Mouse (Mus musculus) CH12.LX (cell line): Measurements from ENCODE around the gene Sfxn2. TPM values are rescaled to one million over a fixed set of nuclear protein-coding genes. Genes with fewer than 3 reads are reported as not detected.

Experiments
- DNase-seq: peaks from one replicate; pipeline ENCODE4 v3.0.0-alpha.2; 2013; ENCODE audit errors: extremely low read depth
- H3K27ac ChIP-seq: 2 replicates; pipeline ENCODE4 v1.5.1; 2012; ENCODE audit warnings: low read depth, mild to moderate bottlenecking, control low read depth, moderate library complexity; ENCODE audit not compliant: insufficient read depth
- H3K27me3 ChIP-seq: replicated peaks from 2 replicates; pipeline ENCODE3; 2012; ENCODE audit warnings: inconsistent platforms
- H3K36me3 ChIP-seq, 2 experiments: replicated peaks in 1 of 2; 2 replicates each; pipeline versions ENCODE3 to v1.6.1; 2012; ENCODE audit warnings: inconsistent platforms in 1 of 2, low read length in 1 of 2, mild to moderate bottlenecking in 1 of 2, mixed read lengths in 1 of 2, moderate library complexity in 1 of 2; ENCODE audit not compliant: control insufficient read depth in 1 of 2, insufficient read depth in 1 of 2
- H3K4me1 ChIP-seq, 2 experiments: 2 replicates each; pipeline ENCODE4 v1.6.1; 2012; ENCODE audit warnings: inconsistent platforms in 1 of 2, moderate library complexity in 1 of 2; ENCODE audit not compliant: insufficient read depth in 2 of 2, control insufficient read depth in 1 of 2
- H3K4me2 ChIP-seq: 2 replicates; pipeline ENCODE4 v1.6.1; 2012; ENCODE audit warnings: low read depth, mild to moderate bottlenecking, control low read depth; ENCODE audit not compliant: poor library complexity, insufficient read depth, severe bottlenecking
- H3K4me3 ChIP-seq, 3 experiments: fragments of 150-350 bp in 1 of 3; sonication (generic) in 1 of 3; replicated peaks in 1 of 3; 2 replicates each; pipeline versions ENCODE3 to v1.5.1; 2011 to 2012; ENCODE audit warnings: low read depth in 2 of 3, low read length in 2 of 3, mild to moderate bottlenecking in 2 of 3, moderate library complexity in 2 of 3, control low read depth in 1 of 3, improper control_type of control experiment in 1 of 3, inconsistent platforms in 1 of 3, mixed read lengths in 1 of 3; ENCODE audit not compliant: poor library complexity in 1 of 3
- H3K79me2 ChIP-seq: replicated peaks from 2 replicates; pipeline ENCODE4 v1.6.1; 2012; ENCODE audit warnings: mild to moderate bottlenecking, moderate library complexity; ENCODE audit not compliant: control insufficient read depth, poor library complexity, insufficient read depth, severe bottlenecking; ENCODE audit errors: extremely low read depth
- H3K9ac ChIP-seq: 2 replicates; pipeline ENCODE4 v1.6.1; 2012; ENCODE audit warnings: low read depth, mild to moderate bottlenecking, control low read depth, moderate library complexity; ENCODE audit not compliant: insufficient read depth
- H3K9me3 ChIP-seq: replicated peaks from 2 replicates; pipeline ENCODE3; 2012; ENCODE audit warnings: low read length, inconsistent platforms, mixed read lengths
- CHD1 ChIP-seq: IDR thresholded peaks from 2 replicates; pipeline ENCODE4 v1.6.1; 2012; ENCODE audit warnings: low read depth, low read length, improper control_type of control experiment, inconsistent platforms
- CTCF ChIP-seq, 2 experiments: IDR thresholded peaks in 1 of 2; conservative IDR thresholded peaks in 1 of 2; 2 replicates each; pipeline ENCODE4 v1.5.1; 2011 to 2012; ENCODE audit warnings: low read depth in 2 of 2, low read length in 2 of 2, improper control_type of control experiment in 1 of 2, inconsistent platforms in 1 of 2, mild to moderate bottlenecking in 1 of 2, moderate library complexity in 1 of 2
- ELF1 ChIP-seq: IDR thresholded peaks from 2 replicates; pipeline ENCODE4 v1.6.1; 2014; ENCODE audit warnings: low read depth, mild to moderate bottlenecking, inconsistent platforms, low read length, improper control_type of control experiment
- IRF4 ChIP-seq: IDR thresholded peaks from 2 replicates; pipeline ENCODE4 v1.6.1; 2014; ENCODE audit warnings: low read depth, mild to moderate bottlenecking, inconsistent platforms, low read length, improper control_type of control experiment
- JUN ChIP-seq: IDR thresholded peaks from 2 replicates; pipeline ENCODE4 v1.6.1; 2011; ENCODE audit warnings: low read depth, mild to moderate bottlenecking, low read length, improper control_type of control experiment, moderate library complexity; ENCODE audit not compliant: insufficient read depth
- JUND ChIP-seq: conservative IDR thresholded peaks from 2 replicates; pipeline ENCODE4 v1.6.1; 2011; ENCODE audit warnings: low read depth, low read length, improper control_type of control experiment
- MAX ChIP-seq: IDR thresholded peaks from 2 replicates; pipeline ENCODE4 v1.6.1; 2011; ENCODE audit warnings: low read length, improper control_type of control experiment
- MAZ ChIP-seq: IDR thresholded peaks from 2 replicates; pipeline ENCODE4 v1.6.1; 2012; ENCODE audit warnings: low read depth, mild to moderate bottlenecking, inconsistent platforms, low read length, improper control_type of control experiment, moderate library complexity
- MEF2A ChIP-seq: IDR thresholded peaks from 2 replicates; pipeline ENCODE4 v1.6.1; 2014; ENCODE audit warnings: low read depth, mild to moderate bottlenecking, inconsistent platforms, low read length, improper control_type of control experiment, borderline replicate concordance
- MXI1 ChIP-seq: IDR thresholded peaks from 2 replicates; pipeline ENCODE4 v1.6.1; 2011; ENCODE audit warnings: mild to moderate bottlenecking, low read depth, low read length, improper control_type of control experiment
- RAD21 ChIP-seq: IDR thresholded peaks from 2 replicates; pipeline ENCODE4 v1.6.1; 2011; ENCODE audit warnings: low read depth, mild to moderate bottlenecking, low read length, improper control_type of control experiment, moderate library complexity
- TCF12 ChIP-seq: IDR thresholded peaks from 2 replicates; pipeline ENCODE4 v1.6.1; 2014; ENCODE audit warnings: low read depth, mild to moderate bottlenecking, inconsistent platforms, low read length, improper control_type of control experiment
- UBTF ChIP-seq: IDR thresholded peaks from 2 replicates; pipeline ENCODE4 v1.6.1; 2012; ENCODE audit warnings: low read depth, mild to moderate bottlenecking, inconsistent platforms, low read length, improper control_type of control experiment, moderate library complexity
- USF2 ChIP-seq: conservative IDR thresholded peaks from 2 replicates; pipeline ENCODE4 v1.6.1; 2011; ENCODE audit warnings: low read depth, low read length, improper control_type of control experiment
- ZC3H11A ChIP-seq: IDR thresholded peaks from 2 replicates; pipeline ENCODE4 v1.6.1; 2012; ENCODE audit warnings: low read depth, mild to moderate bottlenecking, inconsistent platforms, low read length, improper control_type of control experiment
- ZMIZ1 ChIP-seq: IDR thresholded peaks from 2 replicates; pipeline ENCODE4 v1.6.1; 2012; ENCODE audit warnings: low read depth, mild to moderate bottlenecking, inconsistent platforms, low read length, improper control_type of control experiment
- ZNF384 ChIP-seq: IDR thresholded peaks from 2 replicates; pipeline ENCODE4 v1.6.1; 2012; ENCODE audit warnings: low read depth, low read length, improper control_type of control experiment, inconsistent platforms
- dilution Hi-C: fragments of 300-500 bp; cut with MboI; formaldehyde crosslinking; loops from 2 replicates; pipeline ENCODE4 v1.14.3; 2020; ENCODE audit warnings: low sequenced_read_pairs; ENCODE audit not compliant: extremely low pct_unique_long_range_greater_than_20kb, extremely low pct_ligation_motif_present
- in situ Hi-C: fragments of 300-500 bp; cut with MboI; formaldehyde crosslinking; loops from 3 replicates; pipeline ENCODE4 v1.14.3; 2019; ENCODE audit warnings: low sequenced_read_pairs, low pct_ligation_motif_present, low pct_unique_long_range_greater_than_20kb, mixed read lengths
- polyA plus RNA-seq: library from polyadenylated mRNA; unstranded; fragments of >175 nt; gene quantifications from 2 replicates; pipeline ENCODE4 v1.2.1, GENCODE M21; 2012; ENCODE audit warnings: low read depth; ENCODE audit not compliant: insufficient read length
- total RNA-seq, 2 experiments: library from RNA; depleted of rRNA; stranded (reverse); fragments of 300-350 nt in 1 of 2; fragments of >200 nt in 1 of 2; gene quantifications; 2 replicates each; pipeline ENCODE4 v1.2.3; 2012 to 2014

The Sfxn2 gene
- total and polyA plus RNA-seq, 3 experiments = 5.9 to 11.1 (median 8.5) TPM

DNA sequence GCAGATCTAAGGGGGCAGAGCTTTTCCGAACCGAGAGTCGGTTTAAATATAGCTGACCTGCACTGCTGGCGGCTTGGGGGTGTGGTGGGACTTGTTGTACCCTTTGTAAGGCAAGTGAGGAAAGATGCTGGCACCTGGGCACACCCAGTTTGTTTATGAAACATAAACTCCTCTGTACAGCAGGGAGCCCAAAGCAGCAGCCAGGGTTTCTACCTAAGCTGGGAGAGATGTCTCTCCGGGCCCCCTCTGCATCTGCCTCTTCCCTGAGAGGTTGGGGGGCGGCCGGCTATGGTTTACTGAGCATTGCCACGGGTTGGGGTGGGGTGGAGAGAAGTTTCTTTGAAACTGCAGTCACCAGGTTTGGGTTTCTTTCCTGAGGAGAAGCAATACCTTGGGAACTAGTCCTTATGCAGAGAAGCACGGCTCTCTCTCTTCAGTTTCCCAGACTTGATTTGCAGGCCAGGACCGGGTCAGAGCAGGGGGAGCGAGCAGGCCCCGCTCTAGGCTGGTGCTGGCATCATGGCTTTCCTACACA lies 49.6 kb downstream of the Sfxn2 start:
- Histone ChIP-seq H3K4me1 (no peaks in the 10 kb centered on the region), H3K79me2 (no peaks in the 10 kb centered on the region; the same call in 1 of the 2 replicates), H3K9ac (no peak overlapping the region), H3K36me3 (peaks cover 10 to 84% of the 10 kb centered on the region in 2 experiments), H3K4me2 (no peak overlapping the region), H3K27me3 (no peaks in the 10 kb centered on the region)
- no peak for DNase-seq
- TF ChIP-seq ZC3H11A = no peak
- TF ChIP-seq MXI1 = no peak
- TF ChIP-seq ZMIZ1 = no peak
- TF ChIP-seq USF2 = no peak
- TF ChIP-seq CTCF (conservative IDR thresholded peaks at IDR 0.05 in 1 of 2, IDR thresholded peaks at IDR 0.05 in 1 of 2; ENCODE audit: low read depth in 2 of 2, low read length in 2 of 2) = no peak
- TF ChIP-seq CHD1 = no peak
- no peak for TF ChIP-seq ZNF384
- TF ChIP-seq, all 38 proteins: peak for 0
- dilution Hi-C loops = no loop called here
- in situ Hi-C loops = no loop called here
- Histone ChIP-seq H3K27ac (no peak overlapping the region), H3K9me3 (no peaks in the 10 kb centered on the region), H3K4me3 (no peak overlapping the region)

DNA sequence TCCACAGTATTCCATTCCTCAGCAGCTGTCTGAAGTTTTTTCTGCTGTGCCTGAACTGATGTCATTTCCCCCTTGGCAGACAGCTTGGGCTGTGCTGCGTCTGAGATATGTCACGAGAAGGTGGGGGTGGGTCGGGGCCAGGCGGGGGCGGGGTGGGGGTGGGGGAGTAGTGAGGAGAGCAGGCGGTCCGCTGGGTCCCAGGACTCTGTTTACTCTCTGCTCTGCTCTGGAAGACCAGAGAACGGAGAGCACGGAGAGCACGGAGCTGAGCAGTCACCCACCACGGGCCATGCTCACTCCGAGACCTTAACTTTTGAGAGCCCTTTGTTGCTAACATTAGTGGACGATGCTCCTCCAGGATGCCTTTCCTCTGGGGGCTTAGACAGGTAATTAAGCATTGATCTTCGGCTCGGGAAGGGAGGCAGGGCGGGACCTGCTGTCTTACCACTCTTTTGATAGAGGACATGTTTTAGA lies 50.1 kb downstream of the Sfxn2 start:
- no peak overlapping the region for H3K4me2 ChIP-seq
- DNase-seq = no peak
- no peak overlapping the region for H3K9ac ChIP-seq
- H3K36me3 ChIP-seq = peaks cover 13 to 84% of the 10 kb centered on the region in 2 experiments
- H3K27me3 ChIP-seq = no peaks in the 10 kb centered on the region
- no peak overlapping the region for H3K4me3 ChIP-seq
- in situ Hi-C loops (no loop called here), dilution Hi-C loops (no loop called here)
- no peaks in the 10 kb centered on the region for H3K9me3 ChIP-seq
- no peaks in the 10 kb centered on the region; the same call in 1 of the 2 replicates for H3K79me2 ChIP-seq
- no peaks in the 10 kb centered on the region for H3K4me1 ChIP-seq
- no peak overlapping the region for H3K27ac ChIP-seq
- TF ChIP-seq IRF4 (no peak), CHD1 (no peak), USF2 (no peak), MAX (no peak), JUND (no peak), MAZ (no peak), UBTF (no peak), CTCF (conservative IDR thresholded peaks at IDR 0.05 in 1 of 2, IDR thresholded peaks at IDR 0.05 in 1 of 2; ENCODE audit: low read depth in 2 of 2, low read length in 2 of 2) (no peak), MEF2A (no peak), TCF12 (no peak), RAD21 (no peak), ELF1 (no peak), JUN (no peak), ZC3H11A (no peak)
- TF ChIP-seq, all 38 proteins: peak for 0
